Mouse (Mus musculus): Measurements from ENCODE around the gene Exoc4. TPM values are rescaled to one million over a fixed set of nuclear protein-coding genes. Genes with fewer than 3 reads are reported as not detected.

The Exoc4 gene
- polyA plus RNA-seq, 1 experiment from 2014 or later, result 59.2 TPM

DNA sequence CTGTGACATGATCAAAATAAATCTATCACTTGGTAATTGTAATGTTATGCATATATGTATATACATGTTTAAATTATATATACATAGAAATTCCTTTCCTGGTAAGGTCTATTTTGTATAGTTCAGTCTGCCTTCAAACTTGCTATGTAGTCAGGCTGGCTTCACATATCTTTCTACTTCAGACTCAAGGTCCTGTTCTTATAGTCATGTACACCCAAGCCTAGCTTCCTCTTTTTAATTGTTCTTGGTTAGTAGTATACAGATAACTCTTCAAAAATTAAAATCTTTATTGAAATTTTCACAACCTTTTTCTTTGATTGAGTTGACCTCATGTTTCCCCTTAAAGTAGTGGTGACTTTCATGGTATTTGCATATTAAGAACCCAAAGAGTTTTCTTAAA lies 176.1 kb downstream of the Exoc4 start:
- Histone ChIP-seq H3K27ac (replicated peaks) (no peak overlapping the region), H3K4me1 (no peaks in the 10 kb centered on the region), H3K36me3 (no peaks in the 10 kb centered on the region), H3K4me2 (replicated peaks) (no peak overlapping the region), H3K27me3 (no peaks in the 10 kb centered on the region), H3K4me3 (no peak overlapping the region), H3K9ac (replicated peaks) (no peak overlapping the region), H3K9me3 (no peaks in the 10 kb centered on the region)
- ATAC-seq (ENCODE audit: low FRiP score, low read depth), result no peak

DNA sequence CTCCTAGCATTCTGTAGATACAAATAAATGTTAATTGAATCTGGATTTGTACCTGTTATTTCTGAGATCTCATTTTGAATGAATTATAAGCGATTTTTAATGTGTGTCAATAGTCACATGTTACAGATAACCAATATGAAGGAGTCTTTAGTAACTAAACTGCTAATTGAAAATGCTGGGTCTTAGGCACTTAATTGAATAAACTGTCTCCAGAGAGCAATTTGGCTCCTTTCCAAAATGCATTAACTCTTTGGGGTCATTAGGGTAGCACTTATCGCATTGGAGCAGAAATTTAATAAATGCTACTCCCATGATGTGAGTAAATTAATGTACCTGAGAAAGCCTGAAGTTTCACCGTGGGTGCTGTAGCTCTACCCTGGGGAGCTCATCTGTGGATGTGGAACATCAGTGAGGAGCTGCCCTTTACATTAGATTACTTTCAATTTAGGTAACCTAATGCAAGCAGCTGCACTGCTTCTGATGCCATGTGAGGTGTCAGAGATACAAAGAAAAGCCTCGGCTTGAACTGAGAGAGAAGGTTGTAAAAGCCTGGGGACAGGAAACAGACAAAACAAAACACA lies 182.4 kb downstream of the Exoc4 start:
- H3K4me2 ChIP-seq (replicated peaks), result no peak overlapping the region

DNA sequence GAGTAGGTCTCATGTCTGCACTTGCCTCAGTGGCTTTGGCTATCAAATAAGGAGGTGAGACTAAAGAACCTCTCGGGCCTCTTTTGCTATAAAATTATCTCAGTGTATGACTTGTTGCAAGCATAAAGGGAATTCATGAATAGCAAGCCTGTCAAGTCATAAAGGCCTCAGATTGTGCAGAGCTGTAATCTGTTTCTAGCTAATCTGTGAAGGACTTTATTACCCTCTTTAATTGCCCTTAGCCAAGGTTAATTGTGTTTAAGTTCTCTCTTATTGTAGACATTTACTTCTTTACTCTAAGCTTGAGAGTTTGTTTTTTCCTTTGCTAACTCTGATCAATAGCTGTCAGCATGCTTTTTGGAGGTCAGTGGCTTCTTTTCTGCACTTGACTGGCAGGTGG lies 191.6 kb downstream of the Exoc4 start:
- 0 out of 2 replicates have a peak, but pooled peaks cover 6% of the 10 kb centered on the region for H3K36me3 ChIP-seq
- no peaks in the 10 kb centered on the region for H3K4me1 ChIP-seq
- H3K4me2 ChIP-seq (replicated peaks), result no peak overlapping the region
- no peaks in the 10 kb centered on the region for H3K9me3 ChIP-seq
- no peaks in the 10 kb centered on the region for H3K27me3 ChIP-seq
- no peak overlapping the region for H3K4me3 ChIP-seq
- no peak overlapping the region for H3K9ac ChIP-seq (replicated peaks)
- no peak overlapping the region for H3K27ac ChIP-seq (replicated peaks)
- 56% methylated on average over 1 of the region's 1 CpGs for WGBS
- ATAC-seq (ENCODE audit: low FRiP score, low read depth), result no peak

More for the DNA sequence above, 182.4 kb downstream of the Exoc4 start:
- Histone ChIP-seq H3K4me1 (peaks cover 5% of the 10 kb centered on the region; the same call in 1 of the 2 replicates), H3K9ac (replicated peaks) (no peak overlapping the region), H3K27me3 (no peaks in the 10 kb centered on the region), H3K36me3 (no peaks in the 10 kb centered on the region), H3K9me3 (no peaks in the 10 kb centered on the region), H3K4me3 (no peak overlapping the region), H3K27ac (replicated peaks) (no peak overlapping the region)
- no peak for ATAC-seq (ENCODE audit: low FRiP score, low read depth)
- WGBS, result 60% methylated on average over 4 of the region's 4 CpGs

DNA sequence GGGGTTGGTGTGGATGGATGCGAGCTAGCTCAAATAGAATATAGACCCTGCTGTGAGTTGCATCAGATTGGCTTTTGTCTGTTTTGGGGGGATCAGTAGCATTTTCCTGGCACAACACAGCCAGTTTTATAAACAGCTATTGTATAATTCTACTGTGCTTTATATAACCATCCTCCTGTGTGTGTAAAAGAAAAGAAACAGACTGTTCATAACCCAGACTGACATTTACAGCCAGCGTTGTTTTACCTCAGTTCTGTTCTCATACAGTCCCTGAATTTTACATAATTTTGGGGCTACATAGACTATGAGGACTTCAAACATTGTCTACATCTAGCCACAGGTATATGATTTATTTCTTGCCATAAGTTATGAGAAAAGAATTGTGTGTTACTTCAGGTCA lies 204.9 kb downstream of the Exoc4 start:
- Histone ChIP-seq H3K4me3 (no peak overlapping the region), H3K27ac (replicated peaks) (no peak overlapping the region), H3K9ac (replicated peaks) (no peak overlapping the region), H3K27me3 (no peaks in the 10 kb centered on the region), H3K4me1 (0 out of 2 replicates have a peak, but pooled peaks cover 11% of the 10 kb centered on the region), H3K4me2 (replicated peaks) (no peak overlapping the region), H3K9me3 (no peaks in the 10 kb centered on the region), H3K36me3 (no peaks in the 10 kb centered on the region)
- no peak for ATAC-seq (ENCODE audit: low FRiP score, low read depth)
- WGBS, result 92% methylated on average over 2 of the region's 2 CpGs

DNA sequence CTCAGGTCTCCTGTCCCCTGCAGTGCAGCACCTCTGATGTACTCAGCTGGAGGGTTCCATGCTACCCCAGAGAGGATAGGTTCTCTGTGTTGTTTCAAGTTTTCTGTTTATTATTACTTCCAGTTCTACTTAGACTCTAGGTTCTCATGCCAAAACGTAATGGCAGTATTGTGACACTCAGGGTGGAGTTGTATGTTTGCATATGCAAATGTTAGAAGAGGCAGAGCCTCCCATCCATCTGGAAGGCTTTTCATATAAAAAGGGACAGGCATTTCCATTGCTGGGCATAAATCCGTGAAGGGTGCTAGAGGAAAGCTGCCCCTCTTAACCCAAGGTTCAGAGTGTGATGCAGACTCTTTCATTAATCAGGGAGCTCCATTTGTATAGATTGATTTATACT lies 205.5 kb downstream of the Exoc4 start:
- H3K9me3 ChIP-seq, result no peaks in the 10 kb centered on the region
- no peak for ATAC-seq (ENCODE audit: low FRiP score, low read depth)
- H3K4me1 ChIP-seq, result 0 out of 2 replicates have a peak, but pooled peaks cover 11% of the 10 kb centered on the region

DNA sequence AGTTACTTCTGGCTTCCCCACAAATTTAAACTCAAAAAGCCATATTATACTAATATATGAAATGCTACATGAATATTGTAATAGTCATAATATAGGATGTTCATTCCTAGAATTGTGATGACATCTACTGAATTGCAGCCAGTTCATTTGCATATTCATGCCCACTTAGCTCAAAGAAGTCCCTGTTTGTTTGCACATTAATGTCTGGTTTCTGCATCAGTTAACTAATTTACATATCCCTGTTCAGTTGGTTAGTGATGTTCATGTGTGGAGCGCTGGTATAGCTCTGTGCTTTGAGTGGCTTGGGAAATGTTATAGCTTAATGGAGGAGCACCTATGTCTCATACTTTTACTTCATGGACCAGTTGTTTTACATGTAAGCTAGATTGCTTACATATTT lies 206.4 kb downstream of the Exoc4 start:
- Histone ChIP-seq H3K4me1 (0 out of 2 replicates have a peak, but pooled peaks cover 11% of the 10 kb centered on the region), H3K27me3 (no peaks in the 10 kb centered on the region), H3K9me3 (no peaks in the 10 kb centered on the region), H3K4me2 (replicated peaks) (no peak overlapping the region), H3K4me3 (no peak overlapping the region), H3K27ac (replicated peaks) (no peak overlapping the region), H3K36me3 (no peaks in the 10 kb centered on the region), H3K9ac (replicated peaks) (no peak overlapping the region)
- 76% methylated on average over 1 of the region's 1 CpGs for WGBS
- ATAC-seq (ENCODE audit: low FRiP score, low read depth), result no peak

More for the DNA sequence above, 205.5 kb downstream of the Exoc4 start:
- H3K4me3 ChIP-seq, result no peak overlapping the region
- 50% methylated on average over 2 of the region's 2 CpGs for WGBS
- no peak overlapping the region for H3K27ac ChIP-seq (replicated peaks)
- H3K9ac ChIP-seq (replicated peaks), result no peak overlapping the region
- no peak overlapping the region for H3K4me2 ChIP-seq (replicated peaks)
- H3K27me3 ChIP-seq, result no peaks in the 10 kb centered on the region
- no peaks in the 10 kb centered on the region for H3K36me3 ChIP-seq

DNA sequence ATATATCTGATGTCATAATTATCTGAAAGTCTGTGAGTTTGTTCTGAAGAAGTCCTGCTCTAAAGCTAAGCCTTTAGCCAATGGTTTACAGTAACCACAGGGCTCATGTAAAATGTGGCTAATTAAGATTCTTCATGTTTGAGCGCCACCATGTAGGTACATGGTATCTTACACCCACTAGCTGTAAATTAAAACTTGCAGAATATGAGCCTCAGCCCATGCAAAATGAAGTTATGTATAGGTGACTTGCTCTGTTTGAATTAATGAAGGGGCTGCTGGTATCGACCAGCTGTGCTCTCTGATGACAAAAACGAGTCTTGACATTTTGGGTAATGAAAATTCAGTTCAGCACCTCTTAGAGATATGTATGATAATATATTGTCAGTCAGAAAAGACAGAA lies 216.0 kb downstream of the Exoc4 start:
- H3K4me2 ChIP-seq (replicated peaks), result no peak overlapping the region
- 0 out of 2 replicates have a peak, but pooled peaks have one; percentile 19 for ATAC-seq (ENCODE audit: low FRiP score, low read depth)
- no peak overlapping the region for H3K9ac ChIP-seq (replicated peaks)
- peaks cover 11% of the 10 kb centered on the region for H3K4me1 ChIP-seq
- H3K4me3 ChIP-seq, result no peak overlapping the region
- 61% methylated on average over 3 of the region's 3 CpGs for WGBS
- H3K27ac ChIP-seq (replicated peaks), result peak overlapping the region; percentile 62; the same call in 1 of the 2 replicates
- H3K36me3 ChIP-seq, result no peaks in the 10 kb centered on the region
- H3K27me3 ChIP-seq, result no peaks in the 10 kb centered on the region
- H3K9me3 ChIP-seq, result no peaks in the 10 kb centered on the region

DNA sequence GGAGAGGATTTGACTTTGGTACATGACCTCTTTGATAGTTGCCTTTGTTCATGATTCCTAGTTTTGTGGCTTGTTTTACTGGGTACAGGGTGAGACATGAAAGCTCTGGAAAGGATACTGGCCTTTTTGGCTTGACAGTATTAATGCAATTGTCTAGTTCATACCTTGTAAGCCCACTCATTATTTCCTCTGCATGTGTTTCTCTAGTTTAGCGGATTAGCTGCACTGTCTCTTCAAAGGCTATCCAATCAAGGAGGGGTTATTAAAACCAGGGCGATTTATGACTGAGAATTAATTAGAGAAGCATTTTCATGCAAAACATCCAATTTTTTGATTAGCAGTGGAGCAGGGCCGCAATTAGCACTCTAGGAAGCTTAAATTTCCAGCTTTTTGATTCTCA lies 216.5 kb downstream of the Exoc4 start:
- Histone ChIP-seq H3K4me1 (peaks cover 11% of the 10 kb centered on the region), H3K27ac (replicated peaks) (peak overlapping the region; percentile 62), H3K27me3 (no peaks in the 10 kb centered on the region), H3K4me2 (replicated peaks) (no peak overlapping the region), H3K9ac (replicated peaks) (no peak overlapping the region), H3K4me3 (no peak overlapping the region), H3K36me3 (no peaks in the 10 kb centered on the region), H3K9me3 (no peaks in the 10 kb centered on the region)
- 0 out of 2 replicates have a peak, but pooled peaks have one; percentile 34 for ATAC-seq (ENCODE audit: low FRiP score, low read depth)
- WGBS, result 55% methylated on average over 3 of the region's 3 CpGs

DNA sequence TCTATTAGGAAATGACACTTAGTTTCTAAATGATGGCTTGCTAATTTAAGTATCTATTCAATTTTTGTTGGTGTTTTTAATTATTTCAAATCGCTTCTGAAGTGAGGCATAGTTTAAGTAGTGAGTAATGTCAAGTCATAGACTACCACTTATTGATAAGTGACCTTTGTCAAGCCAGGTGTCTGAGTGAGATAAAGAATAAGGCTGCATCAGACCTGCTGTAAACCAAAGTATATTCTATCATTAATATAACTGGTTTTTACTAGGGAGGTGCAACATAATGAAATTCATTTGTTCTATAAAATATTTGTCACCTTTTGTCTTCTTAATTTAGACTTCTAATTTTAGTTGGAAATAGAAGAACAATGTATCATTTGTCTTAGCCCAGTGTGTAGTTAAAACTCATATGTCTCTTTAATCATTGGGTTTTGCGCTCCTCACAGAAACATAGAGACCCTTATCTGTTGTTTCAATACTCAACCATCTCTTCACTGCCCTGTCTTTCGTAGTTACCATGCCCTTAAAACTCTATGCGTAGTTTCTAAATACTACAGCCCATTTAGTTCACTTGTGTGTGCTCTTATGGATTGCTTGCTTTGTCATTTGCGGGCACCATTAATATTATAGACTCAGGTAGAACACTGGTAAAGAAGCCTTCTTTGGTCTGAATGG lies 217.4 kb downstream of the Exoc4 start:
- Histone ChIP-seq H3K4me2 (replicated peaks) (no peak overlapping the region), H3K9ac (replicated peaks) (no peak overlapping the region), H3K36me3 (no peaks in the 10 kb centered on the region), H3K27me3 (no peaks in the 10 kb centered on the region), H3K27ac (replicated peaks) (no peak overlapping the region), H3K9me3 (no peaks in the 10 kb centered on the region), H3K4me1 (peaks cover 11% of the 10 kb centered on the region), H3K4me3 (no peak overlapping the region)
- 92% methylated on average over 5 of the region's 5 CpGs for WGBS
- no peak for ATAC-seq (ENCODE audit: low FRiP score, low read depth)

DNA sequence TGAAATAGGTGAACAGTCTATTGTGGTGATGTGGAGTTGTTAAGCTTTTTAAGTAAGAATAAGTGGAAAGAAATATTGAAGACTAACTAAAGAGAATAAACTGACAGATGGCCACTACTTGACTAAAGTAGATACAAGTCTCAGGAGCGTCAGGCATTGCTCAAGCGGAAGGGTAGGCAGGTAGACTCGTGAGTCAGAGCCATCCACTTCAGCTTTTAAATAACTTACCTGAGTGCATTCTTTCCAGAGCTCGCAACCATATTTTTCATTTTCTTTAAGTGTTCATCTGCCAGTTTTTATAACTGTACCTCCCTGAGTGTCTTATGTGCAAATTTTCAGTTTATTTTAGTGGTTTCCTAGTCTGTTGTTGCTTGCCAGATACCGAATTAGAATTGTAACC lies 219.6 kb downstream of the Exoc4 start:
- no peaks in the 10 kb centered on the region for H3K27me3 ChIP-seq
- WGBS, result 96% methylated on average over 5 of the region's 5 CpGs
- H3K36me3 ChIP-seq, result no peaks in the 10 kb centered on the region
- no peak for ATAC-seq (ENCODE audit: low FRiP score, low read depth)
- H3K9ac ChIP-seq (replicated peaks), result no peak overlapping the region
- no peaks in the 10 kb centered on the region for H3K9me3 ChIP-seq
- H3K4me1 ChIP-seq, result peaks cover 11% of the 10 kb centered on the region
- H3K27ac ChIP-seq (replicated peaks), result no peak overlapping the region
- no peak overlapping the region for H3K4me3 ChIP-seq
- no peak overlapping the region for H3K4me2 ChIP-seq (replicated peaks)

DNA sequence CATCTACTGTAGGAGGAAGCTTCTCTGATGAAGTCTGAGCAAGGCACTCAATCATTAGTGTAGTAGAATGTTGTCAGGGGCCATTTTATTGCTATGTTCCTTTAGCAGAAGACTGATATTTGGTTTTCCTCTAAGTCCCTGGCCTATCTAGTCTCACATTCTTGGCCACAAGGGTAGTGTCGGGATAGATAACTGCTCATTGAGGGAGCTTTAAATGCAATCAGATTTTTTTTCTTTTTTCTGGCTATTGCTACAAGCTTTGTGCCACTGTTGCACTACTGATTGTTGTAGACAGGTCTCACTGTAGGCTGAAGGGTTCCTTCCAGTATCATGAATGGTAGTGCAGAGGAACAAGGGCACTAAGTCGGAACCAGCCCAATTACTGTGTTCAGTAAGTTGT lies 227.2 kb downstream of the Exoc4 start:
- H3K36me3 ChIP-seq, result no peaks in the 10 kb centered on the region
- H3K27ac ChIP-seq (replicated peaks), result no peak overlapping the region
- no peak overlapping the region for H3K4me2 ChIP-seq (replicated peaks)
- H3K4me1 ChIP-seq, result peaks cover 4% of the 10 kb centered on the region; the same call in 1 of the 2 replicates
- 89% methylated on average over 2 of the region's 2 CpGs for WGBS
- ATAC-seq (ENCODE audit: low FRiP score, low read depth), result no peak
- no peak overlapping the region for H3K9ac ChIP-seq (replicated peaks)
- no peaks in the 10 kb centered on the region for H3K9me3 ChIP-seq
- no peak overlapping the region for H3K4me3 ChIP-seq
- no peaks in the 10 kb centered on the region for H3K27me3 ChIP-seq

DNA sequence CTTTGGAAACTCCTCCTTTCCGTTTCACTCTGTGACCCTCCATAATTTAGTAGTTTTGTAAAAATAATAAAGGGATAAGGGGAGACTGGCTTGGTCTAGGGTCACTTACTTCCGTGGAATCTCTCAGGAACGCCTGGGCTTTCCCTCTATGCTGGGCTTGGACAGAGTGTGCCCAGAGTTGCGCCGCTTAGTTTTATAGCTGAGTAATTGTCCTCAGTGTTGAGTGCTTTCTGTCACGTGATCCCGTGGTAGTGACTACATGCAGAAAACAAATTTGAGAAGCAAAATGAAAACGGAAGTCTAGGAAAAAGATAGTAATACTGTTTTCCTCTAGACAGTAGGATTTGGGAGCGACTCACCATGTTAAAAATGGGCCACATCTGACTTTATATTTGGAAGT lies 235.7 kb downstream of the Exoc4 start:
- ATAC-seq (ENCODE audit: low FRiP score, low read depth), result no peak
- H3K9me3 ChIP-seq, result no peaks in the 10 kb centered on the region
- WGBS, result 91% methylated on average over 9 of the region's 9 CpGs
- no peak overlapping the region for H3K27ac ChIP-seq (replicated peaks)
- peaks cover 5% of the 10 kb centered on the region; the same call in 1 of the 2 replicates for H3K4me1 ChIP-seq
- H3K4me3 ChIP-seq, result no peak overlapping the region
- H3K4me2 ChIP-seq (replicated peaks), result no peak overlapping the region
- H3K27me3 ChIP-seq, result no peaks in the 10 kb centered on the region
- no peaks in the 10 kb centered on the region for H3K36me3 ChIP-seq
- no peak overlapping the region for H3K9ac ChIP-seq (replicated peaks)

All from midbrain, embryonic 12.5 days (tissue).